Mouse (Mus musculus): ENCODE data around the gene Wasl. TPM values are rescaled to one million over a fixed set of nuclear protein-coding genes. Genes with fewer than 3 reads are reported as not detected.
A peak's percentile ranks its signal among the peaks of the same experiment; 100 is the strongest.

Wasl gene
- polyA plus RNA-seq, 1 experiment from 2014 or later, result 45.6 TPM

GRCm38 (mm10) chr6:24642161-24642560, 22.6 kb downstream of the Wasl start:
- Histone ChIP-seq H3K4me2 (no peak overlapping the region), H3K9me3 (no peaks in the 10 kb centered on the region), H3K4me3 (no peak overlapping the region), H3K36me3 (peaks cover 11% of the 10 kb centered on the region), H3K27me3 (replicated peaks) (no peaks in the 10 kb centered on the region), H3K4me1 (no peaks in the 10 kb centered on the region), H3K9ac (no peak overlapping the region), H3K27ac (replicated peaks) (no peak overlapping the region)
- WGBS, result 94% methylated on average over 2 of the region's 2 CpGs
- no peak for ATAC-seq (ENCODE audit: extremely low read depth, insufficient number of reproducible peaks, low FRiP score, low TSS enrichment)

- H3K36me3 ChIP-seq, result peaks cover 12% of the 10 kb centered on the region
- H3K4me3 ChIP-seq, result no peak overlapping the region
- no peaks in the 10 kb centered on the region for H3K27me3 ChIP-seq (replicated peaks)
- no peak overlapping the region for H3K4me2 ChIP-seq
- WGBS, result 86% methylated on average over 4 of the region's 4 CpGs
- no peak overlapping the region for H3K27ac ChIP-seq (replicated peaks)
- H3K9me3 ChIP-seq, result no peaks in the 10 kb centered on the region
- no peak overlapping the region for H3K9ac ChIP-seq
- no peaks in the 10 kb centered on the region for H3K4me1 ChIP-seq
- ATAC-seq (ENCODE audit: extremely low read depth, insufficient number of reproducible peaks, low FRiP score, low TSS enrichment), result no peak
Observed at GRCm38 (mm10) chr6:24641286-24641685, 23.5 kb downstream of the Wasl start.

GRCm38 (mm10) chr6:24635814-24636213, 29.0 kb downstream of the Wasl start:
- no peaks in the 10 kb centered on the region for H3K27me3 ChIP-seq (replicated peaks)
- H3K4me2 ChIP-seq, result no peak overlapping the region
- peaks cover 28% of the 10 kb centered on the region for H3K36me3 ChIP-seq
- no peak overlapping the region for H3K4me3 ChIP-seq
- no peak overlapping the region for H3K27ac ChIP-seq (replicated peaks)
- ATAC-seq (ENCODE audit: extremely low read depth, insufficient number of reproducible peaks, low FRiP score, low TSS enrichment), result no peak
- H3K4me1 ChIP-seq, result peaks cover 22% of the 10 kb centered on the region
- H3K9ac ChIP-seq, result no peak overlapping the region
- no peaks in the 10 kb centered on the region for H3K9me3 ChIP-seq
- WGBS, result 86% methylated on average over 2 of the region's 2 CpGs

- Histone ChIP-seq H3K36me3 (peaks cover 28% of the 10 kb centered on the region), H3K27ac (replicated peaks) (no peak overlapping the region), H3K9ac (no peak overlapping the region), H3K4me2 (no peak overlapping the region), H3K27me3 (replicated peaks) (no peaks in the 10 kb centered on the region), H3K4me1 (peaks cover 22% of the 10 kb centered on the region), H3K9me3 (no peaks in the 10 kb centered on the region), H3K4me3 (no peak overlapping the region)
- no peak for ATAC-seq (ENCODE audit: extremely low read depth, insufficient number of reproducible peaks, low FRiP score, low TSS enrichment)
- 79% methylated on average over 3 of the region's 3 CpGs for WGBS
Observed at GRCm38 (mm10) chr6:24634065-24634464, 30.7 kb downstream of the Wasl start.

- Histone ChIP-seq H3K4me1 (peaks cover 22% of the 10 kb centered on the region), H3K9me3 (no peaks in the 10 kb centered on the region), H3K9ac (0 out of 2 replicates have a peak overlapping the region, but pooled peaks have one; percentile 28), H3K4me2 (peak overlapping the region; percentile 29), H3K27me3 (replicated peaks) (no peaks in the 10 kb centered on the region), H3K36me3 (peaks cover 22% of the 10 kb centered on the region), H3K27ac (replicated peaks) (peak overlapping the region; percentile 60), H3K4me3 (0 out of 2 replicates have a peak overlapping the region, but pooled peaks have one; percentile 12)
- 26% methylated on average over 4 of the region's 4 CpGs for WGBS
- peak; percentile 42; the same call in 1 of the 2 replicates for ATAC-seq (ENCODE audit: extremely low read depth, insufficient number of reproducible peaks, low FRiP score, low TSS enrichment)
Observed at GRCm38 (mm10) chr6:24632061-24632460, 32.7 kb downstream of the Wasl start.

GRCm38 (mm10) chr6:24628499-24628898, 36.3 kb downstream of the Wasl start:
- peaks cover 25% of the 10 kb centered on the region for H3K36me3 ChIP-seq
- H3K27ac ChIP-seq (replicated peaks), result no peak overlapping the region
- peaks cover 17% of the 10 kb centered on the region for H3K4me1 ChIP-seq
- no peaks in the 10 kb centered on the region for H3K9me3 ChIP-seq
- H3K4me3 ChIP-seq, result no peak overlapping the region
- H3K27me3 ChIP-seq (replicated peaks), result no peaks in the 10 kb centered on the region
- H3K9ac ChIP-seq, result no peak overlapping the region
- WGBS, result 65% methylated on average over 1 of the region's 1 CpGs
- no peak overlapping the region for H3K4me2 ChIP-seq
- ATAC-seq (ENCODE audit: extremely low read depth, insufficient number of reproducible peaks, low FRiP score, low TSS enrichment), result no peak

- no peak overlapping the region for H3K9ac ChIP-seq
Observed at GRCm38 (mm10) chr6:24627586-24628030, 37.2 kb downstream of the Wasl start.

GRCm38 (mm10) chr6:24622098-24622497, 42.7 kb downstream of the Wasl start:
- Histone ChIP-seq H3K27ac (replicated peaks) (no peak overlapping the region), H3K9ac (no peak overlapping the region), H3K27me3 (replicated peaks) (no peaks in the 10 kb centered on the region), H3K36me3 (peaks cover 58% of the 10 kb centered on the region), H3K4me2 (no peak overlapping the region), H3K4me1 (0 out of 2 replicates have a peak, but pooled peaks cover 2% of the 10 kb centered on the region), H3K4me3 (no peak overlapping the region), H3K9me3 (no peaks in the 10 kb centered on the region)
- ATAC-seq (ENCODE audit: extremely low read depth, insufficient number of reproducible peaks, low FRiP score, low TSS enrichment), result no peak
- WGBS, result 73% methylated on average over 2 of the region's 2 CpGs

More at GRCm38 (mm10) chr6:24627586-24628030, 37.2 kb downstream of the Wasl start:
- Histone ChIP-seq H3K4me1 (peaks cover 9% of the 10 kb centered on the region), H3K36me3 (peaks cover 22% of the 10 kb centered on the region), H3K4me2 (no peak overlapping the region), H3K4me3 (no peak overlapping the region), H3K27ac (replicated peaks) (no peak overlapping the region), H3K27me3 (replicated peaks) (no peaks in the 10 kb centered on the region), H3K9me3 (no peaks in the 10 kb centered on the region)
- no peak for ATAC-seq (ENCODE audit: extremely low read depth, insufficient number of reproducible peaks, low FRiP score, low TSS enrichment)
- 62% methylated on average over 5 of the region's 5 CpGs for WGBS

- Histone ChIP-seq H3K27me3 (replicated peaks) (no peaks in the 10 kb centered on the region), H3K4me2 (no peak overlapping the region), H3K9me3 (no peaks in the 10 kb centered on the region), H3K4me3 (no peak overlapping the region), H3K27ac (replicated peaks) (no peak overlapping the region), H3K4me1 (0 out of 2 replicates have a peak, but pooled peaks cover 2% of the 10 kb centered on the region), H3K9ac (no peak overlapping the region), H3K36me3 (peaks cover 62% of the 10 kb centered on the region)
- no peak for ATAC-seq (ENCODE audit: extremely low read depth, insufficient number of reproducible peaks, low FRiP score, low TSS enrichment)
- WGBS, result 57% methylated on average over 2 of the region's 2 CpGs
Observed at GRCm38 (mm10) chr6:24620936-24621335, 43.9 kb downstream of the Wasl start.

- Histone ChIP-seq H3K4me3 (no peak overlapping the region), H3K9ac (peak overlapping the region; percentile 42; the same call in 1 of the 2 replicates), H3K4me2 (no peak overlapping the region), H3K27me3 (replicated peaks) (no peaks in the 10 kb centered on the region), H3K36me3 (peaks cover 68% of the 10 kb centered on the region), H3K9me3 (no peaks in the 10 kb centered on the region), H3K4me1 (peaks cover 7% of the 10 kb centered on the region; the same call in 1 of the 2 replicates), H3K27ac (replicated peaks) (no peak overlapping the region)
- WGBS, result 50% methylated on average over 6 of the region's 6 CpGs
- ATAC-seq (ENCODE audit: extremely low read depth, insufficient number of reproducible peaks, low FRiP score, low TSS enrichment), result no peak
Observed at GRCm38 (mm10) chr6:24619285-24620045, 45.3 kb downstream of the Wasl start.

GRCm38 (mm10) chr6:24616746-24617145, 48.1 kb downstream of the Wasl start:
- Histone ChIP-seq H3K27ac (replicated peaks) (no peak overlapping the region), H3K4me2 (no peak overlapping the region), H3K27me3 (replicated peaks) (no peaks in the 10 kb centered on the region), H3K4me3 (no peak overlapping the region), H3K36me3 (peaks cover 62% of the 10 kb centered on the region), H3K9ac (no peak overlapping the region), H3K9me3 (no peaks in the 10 kb centered on the region), H3K4me1 (peaks cover 19% of the 10 kb centered on the region)
- 80% methylated on average over 4 of the region's 4 CpGs for WGBS
- no peak for ATAC-seq (ENCODE audit: extremely low read depth, insufficient number of reproducible peaks, low FRiP score, low TSS enrichment)

- peaks cover 25% of the 10 kb centered on the region for H3K4me1 ChIP-seq
- H3K4me3 ChIP-seq, result no peak overlapping the region
- H3K9ac ChIP-seq, result no peak overlapping the region
- 80% methylated on average over 4 of the region's 4 CpGs for WGBS
- H3K4me2 ChIP-seq, result no peak overlapping the region
- no peaks in the 10 kb centered on the region for H3K27me3 ChIP-seq (replicated peaks)
- H3K36me3 ChIP-seq, result peaks cover 60% of the 10 kb centered on the region
- H3K9me3 ChIP-seq, result no peaks in the 10 kb centered on the region
- no peak overlapping the region for H3K27ac ChIP-seq (replicated peaks)
- no peak for ATAC-seq (ENCODE audit: extremely low read depth, insufficient number of reproducible peaks, low FRiP score, low TSS enrichment)
Observed at GRCm38 (mm10) chr6:24613918-24614317, 50.9 kb downstream of the Wasl start.
